Mouse (Mus musculus): Measurements from ENCODE around the gene Cacna2d1. TPM values are rescaled to one million over a fixed set of nuclear protein-coding genes. Genes with fewer than 3 reads are reported as not detected.

Gene Cacna2d1
- polyA plus RNA-seq, 1 experiment from 2014 or later, result 1.3 TPM

DNA sequence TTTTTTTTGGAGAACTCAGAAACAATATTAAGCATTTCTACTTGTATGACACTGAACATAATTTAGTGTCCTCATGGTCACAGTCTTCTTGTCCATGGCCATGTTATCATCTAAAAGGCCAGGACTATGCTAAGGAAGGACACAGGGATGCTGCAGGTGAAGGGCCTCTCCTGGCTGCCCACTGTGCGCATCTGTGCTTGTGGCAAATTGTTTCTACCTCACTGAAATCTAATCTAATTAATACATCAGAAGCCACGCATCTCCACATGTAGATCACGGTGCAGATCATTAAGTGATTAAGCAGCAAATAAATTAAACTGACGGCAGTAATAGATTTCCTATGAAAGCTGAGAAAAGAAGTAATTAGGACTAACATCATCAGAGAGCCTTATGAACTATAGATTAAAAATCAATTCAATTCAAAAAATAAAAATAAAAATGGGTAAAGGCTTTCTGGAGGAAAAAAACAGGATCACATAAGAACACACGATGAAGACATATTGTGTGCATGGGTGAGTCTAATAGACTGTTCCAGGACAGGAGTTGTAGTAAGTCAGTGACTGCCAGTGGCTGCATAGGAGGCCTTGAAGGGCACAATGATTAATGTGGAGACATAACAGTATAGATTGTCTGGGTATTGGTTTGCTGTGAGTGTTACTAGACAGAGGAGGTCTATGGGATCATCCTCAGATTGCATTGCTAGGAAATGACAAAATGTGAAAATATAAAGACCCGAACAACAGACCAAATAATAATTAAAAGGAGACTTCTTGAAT is 318.4 kb downstream of the Cacna2d1 start:
- DNase-seq (ENCODE audit: low spot score), result no peak

DNA sequence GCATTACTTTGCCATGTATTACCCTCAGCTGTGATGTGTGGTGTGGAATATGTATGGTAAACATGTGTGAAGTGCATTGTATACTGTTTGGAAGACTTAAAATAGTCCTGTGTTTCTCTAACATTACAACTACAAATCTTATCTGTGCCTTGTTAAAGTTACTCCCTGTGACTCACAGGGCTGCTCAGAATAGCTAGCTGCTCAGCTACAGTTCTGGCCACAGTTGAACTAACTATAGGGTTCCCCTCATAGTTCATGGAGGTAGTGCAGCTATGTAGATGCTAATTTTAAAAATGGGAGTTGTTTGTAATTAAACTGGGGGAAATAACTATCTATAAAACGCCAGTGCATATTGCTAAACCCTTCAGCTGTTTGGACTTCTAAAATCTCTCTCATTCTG is 319.3 kb downstream of the Cacna2d1 start:
- DNase-seq (ENCODE audit: low spot score), result no peak

DNA sequence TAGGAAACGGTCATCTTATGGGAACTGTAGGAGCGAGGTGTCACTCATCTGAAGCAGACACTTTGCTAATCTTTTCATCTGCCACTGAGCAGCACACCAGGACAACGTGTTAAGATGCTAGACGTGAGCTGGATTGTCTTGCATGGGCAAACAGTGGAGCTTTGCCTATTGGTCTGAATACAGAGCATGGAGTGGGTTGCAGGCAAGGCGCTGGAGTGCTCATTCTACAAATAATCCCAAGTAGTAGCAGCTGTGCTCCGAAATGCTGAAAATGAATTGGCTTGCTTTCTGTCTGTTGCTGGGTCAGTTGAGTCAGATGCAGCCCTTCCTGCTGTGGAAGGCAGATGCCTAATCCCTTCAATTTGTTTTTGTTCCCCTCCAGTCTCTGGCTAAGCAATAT is 330.9 kb downstream of the Cacna2d1 start:
- DNase-seq (ENCODE audit: low spot score), result no peak

DNA sequence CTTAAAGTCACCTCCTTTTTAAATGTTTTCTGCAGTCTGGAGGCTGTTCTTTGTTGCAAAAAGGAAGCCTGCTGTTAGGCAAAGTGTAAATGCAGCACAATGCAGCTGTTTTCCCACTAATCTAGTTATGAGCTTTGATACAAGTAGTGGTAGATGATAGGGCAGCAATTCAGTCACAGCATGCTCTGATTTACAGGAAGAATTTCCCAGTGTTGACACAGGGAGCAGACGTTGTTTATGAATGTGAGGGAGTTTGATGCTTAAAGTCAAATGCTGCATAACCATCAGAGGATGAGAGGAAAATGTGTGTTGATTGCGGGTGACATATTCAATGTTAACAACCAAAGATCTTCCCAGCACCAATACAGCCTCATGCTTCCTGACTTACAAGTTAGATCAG is 342.6 kb downstream of the Cacna2d1 start:
- DNase-seq (ENCODE audit: low spot score), result no peak

DNA sequence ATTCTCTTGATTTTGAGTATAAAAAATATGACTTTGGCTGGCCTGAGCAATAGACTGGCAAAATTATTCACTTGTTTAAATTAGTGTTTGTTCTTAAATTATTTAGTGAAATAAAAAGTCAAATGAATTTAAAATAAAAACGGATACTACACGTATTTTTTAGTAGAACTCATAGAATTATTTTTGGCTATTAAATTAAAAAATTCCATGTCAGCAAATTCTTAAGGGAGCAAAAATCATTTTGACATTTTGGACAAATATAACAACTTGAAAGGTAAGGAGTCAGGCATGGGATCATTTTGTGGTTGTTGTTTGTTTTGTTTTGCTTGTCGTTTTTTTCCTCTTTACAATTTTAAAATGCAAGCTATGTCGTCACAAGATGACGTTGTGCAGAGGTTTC is 346.7 kb downstream of the Cacna2d1 start:
- DNase-seq (ENCODE audit: low spot score), result no peak

DNA sequence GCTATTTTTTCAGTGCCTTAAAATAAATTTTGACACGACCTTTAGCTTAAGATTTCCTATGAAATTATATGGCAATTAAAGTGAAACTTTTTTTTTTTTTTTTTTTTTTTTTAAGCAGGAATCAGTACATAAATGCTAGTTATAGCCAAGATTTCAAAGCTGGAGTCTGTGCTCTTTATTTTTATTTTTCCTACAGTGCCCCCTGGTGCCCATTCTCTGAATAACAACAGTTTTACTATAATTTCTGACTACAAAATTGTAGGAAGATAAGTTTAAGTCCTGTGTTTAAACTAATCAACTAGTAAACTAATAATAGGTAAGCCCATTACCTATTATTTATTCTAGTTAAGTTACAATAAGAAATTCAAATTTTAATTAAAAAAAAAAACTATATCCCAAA is 358.7 kb downstream of the Cacna2d1 start:
- peak; percentile 33 for DNase-seq (ENCODE audit: low spot score)

DNA sequence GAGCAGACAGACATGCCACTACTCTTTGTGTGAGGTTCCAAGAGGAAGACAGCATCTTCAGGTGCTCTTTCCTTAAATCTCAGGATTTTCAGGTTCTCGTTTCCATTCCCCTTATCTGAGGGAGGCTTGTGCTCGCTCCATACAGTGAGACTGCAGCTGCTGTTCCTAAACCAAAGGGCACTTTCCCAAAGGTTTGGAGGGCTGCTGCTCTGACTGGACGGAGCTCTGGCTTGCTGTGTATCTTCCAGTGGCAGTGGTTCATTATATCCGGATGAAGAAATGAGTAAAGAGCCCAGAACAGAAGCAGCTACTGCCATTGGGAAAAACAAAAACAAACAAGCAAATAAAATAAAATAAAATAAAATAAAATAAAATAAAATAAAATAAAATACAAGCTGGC is 359.3 kb downstream of the Cacna2d1 start:
- DNase-seq (ENCODE audit: low spot score), result no peak

DNA sequence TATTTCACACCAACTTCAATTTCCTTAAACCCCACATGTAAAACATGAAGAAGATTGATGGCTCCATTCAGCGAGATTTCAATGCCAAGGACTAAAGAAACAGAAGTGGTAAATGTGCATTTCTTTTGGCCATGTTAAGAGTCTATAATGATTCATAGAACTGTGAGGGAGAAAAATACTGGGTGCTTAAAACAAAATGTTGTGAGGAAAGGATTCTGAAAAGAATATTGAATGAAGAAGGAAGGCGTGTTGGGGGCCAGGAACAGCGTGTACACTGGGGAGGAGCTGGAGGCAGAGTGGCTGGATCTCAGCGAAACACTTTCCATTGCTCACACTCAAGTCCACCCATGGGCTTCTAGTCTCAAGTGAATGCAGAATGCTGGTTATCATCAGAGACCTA is 360.2 kb downstream of the Cacna2d1 start:
- DNase-seq (ENCODE audit: low spot score), result no peak

DNA sequence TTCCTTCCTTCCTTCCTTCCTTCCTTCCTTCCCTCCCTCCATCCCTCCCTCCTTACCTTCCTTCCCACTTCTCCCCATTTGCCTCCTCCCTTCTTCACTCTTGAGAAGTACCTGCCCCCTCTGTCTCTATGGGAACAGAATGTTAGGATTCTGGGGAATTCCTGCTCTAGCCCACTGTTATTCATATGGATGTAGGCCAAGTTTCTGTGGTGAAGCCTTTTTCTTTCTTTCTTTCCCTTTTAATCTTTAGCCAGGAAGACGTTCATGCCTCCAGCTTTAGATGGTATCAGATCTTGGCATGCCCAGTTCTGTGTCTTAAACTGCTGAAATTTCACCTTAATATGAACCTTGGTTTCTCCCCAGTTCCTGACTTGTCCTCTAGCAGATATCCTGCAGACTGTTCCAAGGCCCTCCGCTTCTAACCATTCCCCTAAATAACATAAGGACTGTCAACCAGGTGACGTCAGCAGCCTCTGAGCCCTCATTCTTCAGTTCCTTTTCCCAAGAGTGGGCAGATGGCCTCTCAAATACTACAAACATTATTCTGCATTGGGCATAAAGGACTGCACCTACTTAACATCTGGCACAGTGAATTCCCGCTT is 362.8 kb downstream of the Cacna2d1 start:
- no peak for DNase-seq (ENCODE audit: low spot score)

DNA sequence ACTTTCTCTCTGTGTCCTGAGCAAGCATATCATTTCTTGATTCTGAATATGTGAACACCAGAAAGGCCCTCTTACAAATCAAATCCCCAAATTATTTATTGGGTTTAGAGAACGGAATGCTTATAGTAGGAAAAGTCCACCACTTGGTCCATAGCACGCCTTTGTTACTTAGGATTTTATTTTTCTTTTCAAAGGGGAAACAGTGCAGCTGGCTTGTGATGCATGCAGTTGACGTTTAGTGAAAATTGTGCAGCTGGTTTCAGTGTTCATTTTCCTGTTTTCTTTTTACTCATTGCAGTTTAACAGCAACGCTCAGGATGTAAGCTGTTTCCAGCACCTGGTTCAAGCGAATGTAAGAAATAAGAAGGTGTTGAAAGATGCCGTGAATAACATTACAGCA is 365.1 kb downstream of the Cacna2d1 start:
- no peak for DNase-seq (ENCODE audit: low spot score)

DNA sequence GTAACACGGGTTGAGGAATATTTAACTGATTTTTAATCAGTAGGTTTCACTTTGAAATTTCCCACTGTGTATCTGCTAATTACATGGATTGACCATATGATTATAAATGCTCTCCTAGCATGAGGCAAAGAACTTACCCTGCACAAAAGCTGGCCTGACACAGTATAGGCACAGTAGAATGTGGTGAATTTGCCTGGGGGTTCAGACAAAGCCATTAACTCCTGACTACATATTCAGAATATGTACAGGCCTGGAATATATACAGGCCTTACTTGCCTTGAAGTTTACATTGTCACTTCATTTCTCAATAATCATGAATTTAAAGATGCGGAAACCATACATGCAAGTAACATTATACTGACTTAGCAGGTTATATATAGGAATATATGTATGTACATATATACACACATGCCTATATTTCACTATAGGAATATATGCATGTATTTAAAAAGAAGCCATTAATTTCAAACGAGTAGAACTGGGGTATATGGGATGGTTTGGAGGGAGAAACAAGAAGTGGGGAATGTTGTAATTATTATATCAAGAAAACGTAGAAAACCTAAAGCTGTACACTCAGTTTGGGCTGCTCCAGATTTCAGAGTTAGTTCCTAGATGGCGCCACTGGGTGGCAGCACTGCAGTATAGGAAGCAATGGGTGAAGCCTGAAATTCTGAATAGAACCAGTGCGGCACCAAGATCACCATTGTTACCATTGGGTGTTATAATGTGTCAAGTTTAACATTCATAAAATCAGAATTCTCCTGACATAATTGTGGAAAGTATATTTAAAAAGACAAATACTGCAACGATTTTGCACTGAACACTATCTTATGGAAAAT is 374.9 kb downstream of the Cacna2d1 start:
- DNase-seq (ENCODE audit: low spot score), result peak; percentile 53

DNA sequence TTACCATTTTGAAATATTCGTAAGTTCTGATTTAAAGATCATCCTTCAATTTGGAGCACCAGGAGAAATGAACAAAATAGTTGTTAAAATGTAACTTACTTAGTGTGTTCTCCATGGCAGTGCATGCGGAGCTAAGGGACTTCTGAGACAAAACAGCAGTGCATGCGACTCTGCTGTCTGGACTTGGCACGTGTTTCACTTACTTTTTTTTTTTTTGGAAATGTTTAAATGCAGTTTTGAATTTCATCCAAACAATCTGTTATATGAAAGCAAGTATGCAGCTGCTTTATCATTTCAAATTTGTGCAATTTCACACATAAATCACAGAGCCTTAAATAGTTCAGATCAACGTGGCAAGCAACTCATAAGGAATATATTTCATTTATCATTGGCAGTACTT is 379.8 kb downstream of the Cacna2d1 start:
- DNase-seq (ENCODE audit: low spot score), result no peak

DNA sequence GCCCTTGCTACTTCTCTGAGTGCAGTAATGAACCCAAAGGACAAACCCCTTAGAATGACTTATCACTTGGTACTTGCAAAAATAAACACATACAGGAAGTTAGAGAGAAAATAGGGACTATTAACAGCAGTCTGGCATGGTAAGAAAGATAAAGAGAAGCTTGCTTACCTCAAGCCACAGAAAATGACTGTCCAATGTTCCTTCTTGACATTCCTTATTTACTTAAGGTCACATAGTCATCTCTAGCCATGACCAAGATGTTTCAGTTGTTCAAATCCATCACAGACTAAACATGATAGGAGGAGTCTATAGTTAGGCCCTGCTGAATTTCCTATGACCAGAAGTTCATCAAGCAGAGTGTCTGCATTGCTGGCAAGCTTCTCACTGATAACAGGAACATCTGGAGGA is 381.5 kb downstream of the Cacna2d1 start:
- no peak for DNase-seq (ENCODE audit: low spot score)

DNA sequence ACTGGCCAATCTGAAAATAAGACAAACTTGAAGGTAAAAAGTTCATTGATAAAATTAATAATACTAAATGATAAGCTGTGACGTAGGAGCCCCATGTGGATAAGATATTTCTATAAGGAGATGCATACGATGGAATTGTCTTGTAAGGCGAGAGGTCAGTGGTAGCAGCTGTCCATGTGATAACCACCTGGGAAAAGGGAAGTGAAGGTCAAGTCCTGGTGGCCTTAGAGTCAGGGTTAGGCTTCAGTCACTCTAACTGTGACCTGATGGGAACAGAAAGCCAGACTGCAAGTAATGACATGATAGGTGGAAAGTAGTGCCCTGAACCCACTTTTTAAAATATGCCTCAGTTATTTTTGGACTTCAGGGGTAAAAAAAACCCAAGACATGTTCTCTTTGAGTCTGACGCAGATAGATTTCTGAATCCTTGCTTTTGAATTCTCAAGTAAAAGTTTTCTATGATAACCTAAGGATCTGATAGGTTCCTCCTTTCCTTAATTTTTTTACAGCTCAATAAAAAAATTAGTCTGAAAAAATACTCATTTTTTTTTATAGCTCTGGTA is 383.3 kb downstream of the Cacna2d1 start:
- DNase-seq (ENCODE audit: low spot score), result no peak

DNA sequence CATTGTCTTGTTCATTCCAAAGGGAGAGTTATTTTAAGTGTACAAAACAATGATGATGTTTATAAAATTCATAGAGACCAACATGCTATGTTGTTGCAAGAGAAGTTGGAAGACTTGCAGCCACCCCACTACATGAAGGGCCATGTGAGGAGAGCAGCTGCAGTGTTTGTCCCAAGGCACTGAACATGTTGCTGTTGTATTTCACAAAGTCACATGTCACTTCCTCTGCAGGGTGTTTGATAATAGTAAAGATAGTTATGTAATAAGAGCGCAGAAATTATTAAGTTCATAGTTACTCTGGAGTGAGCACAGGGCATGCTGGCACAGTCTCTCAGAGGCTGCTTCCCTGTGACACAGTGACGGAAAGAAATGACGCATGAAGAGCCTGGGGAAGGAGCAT is 392.1 kb downstream of the Cacna2d1 start:
- no peak for DNase-seq (ENCODE audit: low spot score)

DNA sequence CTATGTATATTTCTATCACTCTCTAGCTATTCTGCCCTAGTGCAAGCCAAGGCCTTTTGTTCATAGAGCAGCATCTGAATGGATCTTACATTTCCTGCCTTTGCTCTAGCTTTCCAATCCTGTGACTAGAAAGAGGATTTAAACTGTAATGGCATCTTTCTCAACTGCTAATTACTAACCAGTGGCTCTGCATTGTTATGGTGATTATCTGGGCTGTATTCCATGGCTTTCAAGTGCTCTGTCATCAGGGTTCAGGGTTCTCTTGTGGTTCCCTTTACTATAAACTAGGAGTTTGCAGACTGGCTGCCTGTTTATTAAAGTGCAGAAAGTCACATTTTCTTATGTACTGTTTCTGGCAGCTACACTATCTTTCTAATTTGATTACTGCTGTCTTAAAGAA is 410.9 kb downstream of the Cacna2d1 start:
- no peak for DNase-seq (ENCODE audit: low spot score)

DNA sequence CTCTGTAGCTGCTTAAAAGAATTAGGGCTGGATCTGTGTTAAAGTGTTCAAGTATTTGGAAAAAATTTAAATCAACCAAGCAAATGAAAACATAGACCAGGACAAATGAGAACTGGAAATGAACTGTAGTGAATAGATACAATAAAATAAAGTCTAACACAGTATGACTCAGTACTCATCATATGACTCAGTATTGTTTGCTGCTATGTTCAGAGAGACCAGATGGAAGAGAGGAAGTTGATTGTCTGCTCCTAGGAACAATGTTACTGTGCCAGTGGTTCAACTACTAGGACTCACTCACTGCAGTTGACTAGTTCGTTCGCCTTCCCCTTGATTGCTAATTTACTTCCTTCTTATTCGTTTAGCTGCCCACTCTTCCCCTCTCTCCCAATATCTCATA is 421.3 kb downstream of the Cacna2d1 start:
- no peak for DNase-seq (ENCODE audit: low spot score)

DNA sequence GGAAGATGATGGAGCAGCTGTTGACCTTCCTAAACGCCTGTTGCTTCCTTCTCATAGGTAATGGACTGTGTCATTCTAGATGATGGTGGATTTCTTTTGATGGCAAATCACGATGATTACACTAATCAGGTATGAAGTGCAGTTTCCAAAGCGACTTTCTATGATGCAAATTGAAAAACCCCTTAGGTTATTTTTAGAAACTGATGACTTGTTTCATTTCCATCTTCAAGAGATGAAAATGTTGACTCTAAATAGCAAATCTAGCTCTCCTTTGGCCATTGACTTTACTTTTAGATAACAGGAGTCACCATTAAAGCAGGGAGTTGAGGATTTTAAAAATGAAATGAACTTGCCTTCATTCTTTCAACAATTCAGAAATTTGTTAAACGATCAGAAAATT is 423.2 kb downstream of the Cacna2d1 start:
- no peak for DNase-seq (ENCODE audit: low spot score)

DNA sequence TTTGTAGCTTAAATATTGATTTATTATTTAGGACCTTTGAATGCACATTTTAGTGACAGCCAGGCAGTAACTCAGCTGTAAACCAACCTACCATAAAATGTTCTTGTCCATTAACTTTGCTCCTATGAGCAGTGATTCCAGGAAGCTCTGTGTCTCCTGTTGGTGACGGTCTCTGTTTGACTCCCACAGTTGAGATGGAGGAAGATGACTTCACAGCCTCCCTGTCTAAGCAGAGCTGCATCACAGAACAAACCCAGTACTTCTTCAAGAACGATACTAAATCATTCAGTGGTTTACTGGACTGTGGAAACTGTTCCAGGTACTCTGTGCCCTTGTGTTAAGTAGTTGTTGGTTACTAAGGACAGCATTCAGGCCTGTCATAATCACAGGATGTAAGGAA is 427.6 kb downstream of the Cacna2d1 start:
- DNase-seq (ENCODE audit: low spot score), result no peak

DNA sequence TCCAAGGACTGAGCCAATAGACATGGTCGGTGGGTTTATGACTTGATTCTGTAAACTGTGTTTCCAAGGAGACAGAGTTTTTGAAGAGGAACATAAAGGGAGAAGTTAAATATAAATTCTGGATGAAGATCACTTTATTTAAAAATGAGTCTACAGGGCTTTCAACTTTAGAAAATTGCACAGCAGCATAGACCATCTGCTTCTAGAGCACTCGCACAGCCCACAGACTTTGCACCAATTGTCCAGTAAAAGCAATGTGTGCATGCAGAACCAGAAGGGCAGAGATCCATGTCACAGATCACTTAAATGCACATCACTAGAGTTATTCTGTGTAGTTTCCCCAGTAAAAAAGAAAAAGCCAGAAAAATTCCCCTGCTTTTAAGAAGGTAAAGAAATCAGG is 428.7 kb downstream of the Cacna2d1 start:
- DNase-seq (ENCODE audit: low spot score), result no peak

DNA sequence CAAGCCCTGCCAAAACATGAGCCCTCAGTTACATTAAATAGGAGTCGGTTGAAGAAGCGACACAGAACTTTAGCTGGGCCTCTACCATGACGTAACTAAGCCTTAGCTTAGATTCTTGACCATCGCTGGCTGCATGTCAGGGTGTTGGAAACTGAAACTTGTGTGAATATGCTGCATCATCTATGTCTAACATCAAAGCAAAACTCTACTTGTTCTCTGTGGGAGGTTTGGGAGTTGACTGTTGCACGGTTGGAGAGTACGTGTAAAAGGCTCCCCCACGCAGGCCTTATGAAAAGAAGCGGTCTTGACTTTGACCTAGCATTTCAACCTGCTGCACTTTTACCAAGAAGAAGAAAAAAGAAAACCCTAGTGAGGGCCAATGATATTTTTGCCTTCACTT is 436.2 kb downstream of the Cacna2d1 start:
- DNase-seq (ENCODE audit: low spot score), result no peak

DNA sequence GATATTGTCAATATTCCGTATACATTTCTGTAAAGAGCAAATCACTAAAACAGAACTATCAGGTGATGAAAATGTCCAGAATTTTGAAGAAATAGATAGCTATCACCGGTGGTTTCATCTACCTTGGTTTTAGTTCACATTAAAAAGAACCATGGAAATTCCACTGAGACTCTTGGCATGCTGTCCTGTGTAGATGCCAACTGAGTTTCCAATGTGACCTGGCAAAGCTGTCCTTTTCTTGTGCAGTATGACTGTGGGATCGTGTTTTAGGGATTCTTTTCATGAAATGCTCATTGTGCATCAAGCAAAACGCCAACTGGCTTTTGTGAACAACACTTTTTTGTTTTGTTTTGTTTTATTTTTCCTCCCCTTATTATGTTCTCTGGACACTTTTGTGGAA is 439.5 kb downstream of the Cacna2d1 start:
- no peak for DNase-seq (ENCODE audit: low spot score)
